Mouse (Mus musculus): ENCODE measurements at regions not wholly inside any gene's neighbourhood (a gene's known extent, or its start where the extent isn't known, plus 50 kb on each side); places are given as distances from the start of the nearest gene placed in this dataset.
"Not testable (repeated sequence)": the region's sequence is repeated elsewhere in the genome, so short reads cannot be mapped to it uniquely, and the experiment has no call there.

GRCm38 (mm10) chr13:111870505-111870904 lies 61.7 kb upstream of the Map3k1 start:
- no peak overlapping the region for H3K4me3 ChIP-seq (ENCODE audit: control insufficient read depth, low read depth, low read length)
- H3K27ac ChIP-seq (ENCODE audit: control insufficient read depth, insufficient read depth, low read depth, low read length): no peak overlapping the region
- TF ChIP-seq CTCF (IDR thresholded peaks at IDR 0.05; ENCODE audit: control insufficient read depth, insufficient read depth, insufficient replicate concordance, low read depth, low read length): no peak
- no peak for TF ChIP-seq POLR2A (IDR thresholded peaks at IDR 0.05; ENCODE audit: control insufficient read depth, low read depth, low read length)
- H3K36me3 ChIP-seq (ENCODE audit: control insufficient read depth, insufficient read depth, low read length): no peaks in the 10 kb centered on the region
- no peaks in the 10 kb centered on the region for H3K27me3 ChIP-seq (ENCODE audit: control insufficient read depth, insufficient read depth, low read length)
- peaks cover 5% of the 10 kb centered on the region for H3K4me1 ChIP-seq (ENCODE audit: control insufficient read depth, insufficient read depth, low read length)

GRCm38 (mm10) chr13:111871672-111872410 lies 63.0 kb upstream of the Map3k1 start:
- Histone ChIP-seq H3K4me1 (ENCODE audit: control insufficient read depth, insufficient read depth, low read length) (peaks cover 5% of the 10 kb centered on the region), H3K27ac (ENCODE audit: control insufficient read depth, insufficient read depth, low read depth, low read length) (no peak overlapping the region), H3K4me3 (ENCODE audit: control insufficient read depth, low read depth, low read length) (no peak overlapping the region), H3K27me3 (ENCODE audit: control insufficient read depth, insufficient read depth, low read length) (no peaks in the 10 kb centered on the region), H3K36me3 (ENCODE audit: control insufficient read depth, insufficient read depth, low read length) (no peaks in the 10 kb centered on the region)
- TF ChIP-seq CTCF (IDR thresholded peaks at IDR 0.05; ENCODE audit: control insufficient read depth, insufficient read depth, insufficient replicate concordance, low read depth, low read length): no peak
- no peak for TF ChIP-seq POLR2A (IDR thresholded peaks at IDR 0.05; ENCODE audit: control insufficient read depth, low read depth, low read length)

- Histone ChIP-seq H3K4me1 (ENCODE audit: control insufficient read depth, insufficient read depth, low read length) (no peaks in the 10 kb centered on the region), H3K36me3 (ENCODE audit: control insufficient read depth, insufficient read depth, low read length) (no peaks in the 10 kb centered on the region), H3K27ac (ENCODE audit: control insufficient read depth, insufficient read depth, low read depth, low read length) (no peak overlapping the region), H3K27me3 (ENCODE audit: control insufficient read depth, insufficient read depth, low read length) (no peaks in the 10 kb centered on the region), H3K4me3 (ENCODE audit: control insufficient read depth, low read depth, low read length) (no peak overlapping the region)
- no peak for TF ChIP-seq CTCF (IDR thresholded peaks at IDR 0.05; ENCODE audit: control insufficient read depth, insufficient read depth, insufficient replicate concordance, low read depth, low read length)
- TF ChIP-seq POLR2A (IDR thresholded peaks at IDR 0.05; ENCODE audit: control insufficient read depth, low read depth, low read length): no peak
Observed at GRCm38 (mm10) chr13:111874330-111874729, 65.5 kb upstream of the Map3k1 start.

GRCm38 (mm10) chr13:111876404-111876803 lies 67.6 kb upstream of the Map3k1 start:
- no peak overlapping the region for H3K27ac ChIP-seq (ENCODE audit: control insufficient read depth, insufficient read depth, low read depth, low read length)
- H3K4me3 ChIP-seq (ENCODE audit: control insufficient read depth, low read depth, low read length): no peak overlapping the region
- H3K36me3 ChIP-seq (ENCODE audit: control insufficient read depth, insufficient read depth, low read length): no peaks in the 10 kb centered on the region
- no peaks in the 10 kb centered on the region for H3K27me3 ChIP-seq (ENCODE audit: control insufficient read depth, insufficient read depth, low read length)
- H3K4me1 ChIP-seq (ENCODE audit: control insufficient read depth, insufficient read depth, low read length): no peaks in the 10 kb centered on the region
- no peak for TF ChIP-seq CTCF (IDR thresholded peaks at IDR 0.05; ENCODE audit: control insufficient read depth, insufficient read depth, insufficient replicate concordance, low read depth, low read length)
- TF ChIP-seq POLR2A (IDR thresholded peaks at IDR 0.05; ENCODE audit: control insufficient read depth, low read depth, low read length): no peak

- Histone ChIP-seq H3K36me3 (ENCODE audit: control insufficient read depth, insufficient read depth, low read length) (no peaks in the 10 kb centered on the region), H3K27me3 (ENCODE audit: control insufficient read depth, insufficient read depth, low read length) (no peaks in the 10 kb centered on the region), H3K4me1 (ENCODE audit: control insufficient read depth, insufficient read depth, low read length) (no peaks in the 10 kb centered on the region), H3K27ac (ENCODE audit: control insufficient read depth, insufficient read depth, low read depth, low read length) (no peak overlapping the region), H3K4me3 (ENCODE audit: control insufficient read depth, low read depth, low read length) (no peak overlapping the region)
- no peak for TF ChIP-seq POLR2A (IDR thresholded peaks at IDR 0.05; ENCODE audit: control insufficient read depth, low read depth, low read length)
- TF ChIP-seq CTCF (IDR thresholded peaks at IDR 0.05; ENCODE audit: control insufficient read depth, insufficient read depth, insufficient replicate concordance, low read depth, low read length): no peak
Observed at GRCm38 (mm10) chr13:111876847-111877246, 68.1 kb upstream of the Map3k1 start.

- not testable (repeated sequence) for H3K27me3 ChIP-seq (ENCODE audit: control insufficient read depth, insufficient read depth, low read length); H3K36me3 ChIP-seq (ENCODE audit: control insufficient read depth, insufficient read depth, low read length); H3K27ac ChIP-seq (ENCODE audit: control insufficient read depth, insufficient read depth, low read depth, low read length); H3K4me1 ChIP-seq (ENCODE audit: control insufficient read depth, insufficient read depth, low read length); H3K4me3 ChIP-seq (ENCODE audit: control insufficient read depth, low read depth, low read length)
Observed at GRCm38 (mm10) chr13:111883768-111884566, 75.2 kb upstream of the Map3k1 start.

- H3K27me3 ChIP-seq (ENCODE audit: control insufficient read depth, insufficient read depth, low read length): no peaks in the 10 kb centered on the region
- no peak for TF ChIP-seq POLR2A (IDR thresholded peaks at IDR 0.05; ENCODE audit: control insufficient read depth, low read depth, low read length)
- TF ChIP-seq CTCF (IDR thresholded peaks at IDR 0.05; ENCODE audit: control insufficient read depth, insufficient read depth, insufficient replicate concordance, low read depth, low read length): no peak
Observed at GRCm38 (mm10) chr13:111890792-111891191, 82.0 kb upstream of the Map3k1 start.

More at GRCm38 (mm10) chr13:111890792-111891191, 82.0 kb upstream of the Map3k1 start:
- no peaks in the 10 kb centered on the region for H3K36me3 ChIP-seq (ENCODE audit: control insufficient read depth, insufficient read depth, low read length)
- no peaks in the 10 kb centered on the region; the same call in 1 of the 2 replicates for H3K4me1 ChIP-seq (ENCODE audit: control insufficient read depth, insufficient read depth, low read length)
- no peak overlapping the region for H3K4me3 ChIP-seq (ENCODE audit: control insufficient read depth, low read depth, low read length)
- no peak overlapping the region for H3K27ac ChIP-seq (ENCODE audit: control insufficient read depth, insufficient read depth, low read depth, low read length)
